Mouse (Mus musculus): Measurements from ENCODE around the gene Vps13c.

Gene Vps13c

DNA sequence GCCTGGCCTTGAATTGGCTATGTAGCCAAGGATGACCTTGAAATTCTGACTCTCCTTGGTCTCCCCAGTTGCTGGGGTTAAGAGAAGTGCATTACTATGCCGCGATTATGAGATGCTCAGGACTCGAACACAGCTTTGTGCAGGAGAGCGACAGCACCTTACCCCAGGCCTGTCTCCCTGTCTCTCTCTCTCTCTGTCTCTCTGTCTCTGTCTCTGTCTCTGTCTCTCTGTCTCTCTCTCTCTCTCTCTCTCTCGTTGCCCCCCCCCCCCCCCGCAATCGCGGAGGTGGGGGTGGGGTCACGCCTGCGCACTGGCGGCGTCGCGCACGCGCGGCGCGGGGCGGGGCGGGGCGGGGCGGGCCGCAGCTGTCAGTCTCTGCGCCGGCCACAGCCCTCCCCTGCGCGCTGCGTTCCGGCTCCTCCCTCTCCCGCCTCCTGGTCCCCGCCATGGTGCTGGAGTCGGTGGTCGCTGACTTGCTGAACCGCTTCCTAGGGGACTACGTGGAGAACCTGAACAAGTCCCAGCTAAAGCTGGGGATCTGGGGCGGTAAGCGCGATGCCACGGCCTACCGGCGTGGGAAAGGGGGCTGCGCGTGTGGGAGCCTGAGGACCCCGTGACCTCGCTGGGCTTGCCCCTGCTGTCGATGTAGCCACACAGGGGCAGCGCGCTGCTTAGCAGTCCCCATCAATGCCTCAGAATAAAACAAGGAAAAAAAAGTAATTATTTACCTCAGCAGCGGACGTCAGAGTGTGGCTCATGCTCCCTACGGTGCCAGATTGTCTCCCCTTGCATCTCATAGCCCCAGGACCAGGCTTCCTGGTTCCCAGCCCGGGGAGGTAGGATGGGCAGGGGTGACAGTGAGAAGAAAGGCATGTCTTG is at the start of gene Vps13c:
TSS of gene Vps13c (plus strand) at position 416 of the 879 bp plus-strand sequence.
- peak; percentile 86 for DNase-seq (ENCODE audit: low spot score)

DNA sequence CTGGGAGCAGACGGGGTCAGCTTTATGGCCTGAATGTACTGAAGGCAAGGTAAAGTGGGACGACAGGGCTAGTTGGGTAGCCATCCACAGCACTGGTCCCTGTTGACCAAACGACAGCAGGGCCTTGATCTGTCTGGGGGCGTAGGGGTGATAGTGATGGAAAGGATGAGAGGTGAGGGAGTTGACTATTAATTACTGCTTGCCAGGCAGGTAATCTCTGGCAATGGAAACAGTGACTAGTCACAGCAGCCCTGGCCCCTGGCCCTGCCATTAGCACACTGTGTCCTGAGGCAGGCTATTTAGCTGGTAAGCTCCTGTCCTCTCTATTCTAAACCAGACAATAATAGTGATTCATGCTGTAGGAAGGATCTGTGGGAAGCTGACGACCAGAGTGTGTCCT is 47.8 kb upstream of the Vps13c start:
- no peak for DNase-seq (ENCODE audit: low spot score)

GRCm38 (mm10) chr9:67793501-67793900 is 46.7 kb upstream of the Vps13c start:
- DNase-seq (ENCODE audit: low spot score) = no peak

DNA sequence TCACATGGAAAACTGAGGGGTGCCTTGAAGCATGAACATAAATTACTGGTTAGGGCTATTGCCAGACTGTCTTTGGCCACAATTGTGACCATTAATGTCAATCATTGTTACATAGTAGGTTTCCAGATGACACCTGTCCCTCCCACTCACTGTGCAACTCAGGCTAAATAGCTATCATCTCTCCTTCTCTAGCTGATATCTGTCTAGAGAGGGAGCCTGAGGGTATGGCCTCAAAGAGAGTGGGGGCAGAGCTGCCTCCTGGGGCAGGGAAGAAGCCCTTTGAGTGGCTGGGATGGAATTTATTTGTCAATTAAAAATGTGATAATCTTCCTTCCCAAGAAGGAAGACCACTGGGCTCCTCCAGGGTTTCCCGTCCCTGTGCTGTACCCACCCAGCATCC is 46.0 kb upstream of the Vps13c start:
- no peak for DNase-seq (ENCODE audit: low spot score)

DNA sequence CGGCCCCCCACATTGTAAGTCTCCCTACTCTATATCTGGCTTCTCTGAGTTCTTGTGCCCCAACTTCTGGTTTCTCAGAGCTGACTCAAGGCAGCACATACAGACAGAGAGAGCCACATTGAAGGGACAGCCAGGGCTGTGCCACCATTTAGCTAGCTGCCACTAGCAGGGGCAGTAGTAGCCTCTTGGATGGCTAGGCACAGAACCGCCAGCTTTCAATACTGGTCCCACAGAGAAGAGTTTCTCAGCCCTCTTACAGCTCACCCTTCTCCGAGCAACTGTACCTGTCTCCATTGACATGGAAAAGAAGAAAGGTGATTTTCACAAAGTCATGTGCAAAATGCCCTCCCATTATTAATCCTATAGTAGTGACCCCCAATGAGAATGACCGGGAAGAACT is 45.5 kb upstream of the Vps13c start:
- no peak for DNase-seq (ENCODE audit: low spot score)

DNA sequence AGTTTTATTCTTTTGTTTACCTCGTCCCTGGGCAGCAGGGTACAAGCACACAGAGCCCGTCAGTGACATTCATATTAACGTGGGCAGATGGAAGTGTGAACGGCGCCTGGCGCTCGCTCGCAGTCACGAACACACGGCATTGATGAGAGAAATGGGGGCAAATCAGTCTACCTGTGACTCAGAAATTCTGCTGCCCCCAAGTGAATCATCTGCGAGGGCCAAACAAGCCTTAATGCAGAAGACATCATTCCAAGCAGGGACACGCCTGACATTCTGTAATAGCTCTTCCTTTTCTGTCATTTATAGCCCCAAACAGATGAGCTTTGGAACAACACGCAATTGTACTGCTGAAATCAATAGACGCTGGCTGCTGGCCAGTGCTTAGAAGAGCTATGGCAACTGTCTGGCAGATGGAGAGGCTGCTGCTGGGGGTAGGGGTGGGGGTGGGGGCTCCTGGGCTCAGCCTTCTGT is 45.0 kb upstream of the Vps13c start:
- DNase-seq (ENCODE audit: low spot score) = no peak

GRCm38 (mm10) chr9:67799078-67799819 is 40.9 kb upstream of the Vps13c start:
- DNase-seq (ENCODE audit: low spot score) = no peak

DNA sequence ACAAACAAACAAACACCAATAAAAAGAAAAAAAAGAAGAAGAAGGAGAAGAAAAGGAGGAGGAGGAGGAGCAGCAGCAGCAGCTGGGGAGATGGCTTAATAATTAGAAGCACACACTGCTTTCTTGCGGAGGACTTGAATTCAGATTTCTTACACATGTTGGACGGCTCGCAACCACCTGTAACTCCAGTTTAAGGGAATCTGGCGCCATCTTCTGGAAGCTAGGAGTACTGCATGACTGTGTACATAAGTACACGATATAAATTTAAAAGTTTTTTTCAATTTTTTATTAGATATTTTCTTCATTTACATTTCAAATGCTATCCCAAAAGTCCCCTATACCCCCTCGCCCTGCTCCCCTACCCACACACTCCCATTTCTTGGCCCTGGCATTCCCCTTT is 38.0 kb upstream of the Vps13c start:
- DNase-seq (ENCODE audit: low spot score) = peak; percentile 82

DNA sequence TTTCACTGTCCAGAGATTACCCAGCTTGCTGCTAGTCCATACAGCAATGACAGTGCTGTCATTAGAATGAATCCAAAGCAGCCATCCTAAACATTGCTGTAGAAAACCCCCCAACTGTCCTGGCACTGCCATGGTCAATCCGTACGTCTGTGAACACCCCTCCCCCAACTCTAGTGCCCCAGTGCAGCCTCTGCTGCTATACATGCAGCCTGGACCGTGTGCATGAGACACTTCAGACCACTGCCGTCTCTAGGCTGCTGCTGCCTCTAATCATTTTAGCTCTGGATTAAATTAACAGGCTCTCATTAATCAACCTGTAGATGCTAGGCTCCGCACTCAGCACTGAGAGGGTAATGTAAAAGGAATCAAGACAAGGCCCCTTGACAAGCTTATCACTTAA is 33.2 kb upstream of the Vps13c start:
- DNase-seq (ENCODE audit: low spot score) = no peak

DNA sequence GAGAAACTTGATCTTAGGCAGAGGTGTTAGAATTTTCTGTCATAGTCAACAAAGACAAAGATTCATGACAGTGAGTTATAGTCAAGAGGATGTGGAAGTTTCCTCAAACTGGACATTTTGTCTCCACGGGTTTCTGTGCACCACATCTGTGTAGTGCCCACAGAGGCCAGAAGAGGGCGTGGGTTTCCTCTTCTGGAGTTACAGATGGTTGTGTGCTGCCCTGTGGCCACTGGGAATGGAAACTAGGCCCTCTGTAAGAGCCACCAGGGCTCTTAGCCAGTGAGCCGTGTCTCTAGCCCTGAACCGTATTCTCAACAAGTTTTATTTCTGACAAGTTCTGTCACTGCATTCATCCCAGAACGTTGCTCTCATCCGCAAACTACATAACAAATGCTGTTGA is 29.7 kb upstream of the Vps13c start:
- DNase-seq (ENCODE audit: low spot score) = no peak

GRCm38 (mm10) chr9:67811116-67811515 is 29.1 kb upstream of the Vps13c start:
- DNase-seq (ENCODE audit: low spot score) = no peak

GRCm38 (mm10) chr9:67813171-67813570 is 27.0 kb upstream of the Vps13c start:
- no peak for DNase-seq (ENCODE audit: low spot score)

DNA sequence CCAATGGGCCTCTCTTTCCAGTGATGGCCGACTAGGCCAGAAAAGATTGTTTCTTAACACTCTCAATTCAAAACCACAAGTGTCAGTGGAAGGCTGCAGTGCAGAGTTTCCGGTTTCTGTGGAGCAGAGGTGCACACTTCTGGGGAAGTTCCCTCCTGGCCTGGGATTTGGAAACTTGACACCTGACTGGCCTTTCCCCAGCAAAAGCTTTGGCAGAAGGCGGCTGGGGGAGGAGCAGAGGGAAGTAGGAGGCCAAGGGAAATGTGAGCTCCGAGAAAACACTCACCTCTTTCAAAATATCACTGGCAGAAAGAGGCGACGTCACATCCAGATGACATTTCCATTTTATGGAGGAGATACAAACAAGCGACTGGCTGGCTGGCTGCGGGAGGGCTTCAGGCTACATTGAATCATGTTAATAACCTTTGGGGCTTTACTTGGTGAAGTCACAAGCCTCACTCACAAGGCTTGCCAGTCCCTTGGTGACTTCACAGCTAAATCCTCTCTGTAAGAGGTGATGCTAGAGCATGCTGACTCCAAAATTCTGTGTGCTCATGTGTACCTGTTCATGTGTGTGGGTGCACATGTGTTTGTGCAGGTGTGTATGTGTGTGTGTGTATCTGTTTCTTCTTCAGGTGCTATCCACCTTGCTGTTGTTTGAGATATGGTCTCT is 26.4 kb upstream of the Vps13c start:
- peak; percentile 62 for DNase-seq (ENCODE audit: low spot score)

GRCm38 (mm10) chr9:67816172-67816928 is 23.8 kb upstream of the Vps13c start:
- DNase-seq (ENCODE audit: low spot score) = no peak

- DNase-seq (ENCODE audit: low spot score) = no peak
Observed at GRCm38 (mm10) chr9:67817898-67818667, 22.1 kb upstream of the Vps13c start.

DNA sequence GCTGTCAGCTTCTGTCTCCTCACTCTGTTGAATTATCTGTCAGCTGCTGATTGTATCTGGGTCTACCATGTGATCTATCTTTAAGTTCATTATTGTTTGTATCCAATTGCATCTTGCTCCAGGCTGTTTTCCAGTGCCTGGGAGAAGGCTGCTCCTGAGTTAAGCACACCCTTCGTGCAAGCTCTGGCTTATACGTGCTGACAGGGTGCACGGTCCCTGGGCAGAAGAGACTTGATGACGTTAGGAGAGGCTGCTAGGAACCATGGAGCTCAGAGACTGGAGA is 21.6 kb upstream of the Vps13c start:
- DNase-seq (ENCODE audit: low spot score) = no peak

DNA sequence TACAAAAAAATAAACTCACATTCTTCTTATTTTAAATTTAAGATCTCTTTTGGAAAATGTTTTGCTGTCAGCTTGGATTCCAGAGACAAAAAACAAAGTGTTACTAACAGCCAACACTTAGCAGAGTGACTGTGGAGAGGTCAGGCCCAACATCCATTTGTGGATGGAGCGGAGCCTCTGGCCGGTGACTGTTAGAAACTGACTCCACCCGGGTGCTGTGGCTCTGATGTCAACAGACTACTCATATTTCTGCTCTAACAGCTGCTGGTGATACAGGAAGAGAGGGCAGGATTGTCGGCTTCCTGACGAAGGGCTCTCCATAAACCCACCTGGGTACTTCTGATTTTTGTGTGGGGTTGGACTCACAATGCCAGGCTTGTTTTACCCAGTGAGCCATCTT is 17.1 kb upstream of the Vps13c start:
- no peak for DNase-seq (ENCODE audit: low spot score)

DNA sequence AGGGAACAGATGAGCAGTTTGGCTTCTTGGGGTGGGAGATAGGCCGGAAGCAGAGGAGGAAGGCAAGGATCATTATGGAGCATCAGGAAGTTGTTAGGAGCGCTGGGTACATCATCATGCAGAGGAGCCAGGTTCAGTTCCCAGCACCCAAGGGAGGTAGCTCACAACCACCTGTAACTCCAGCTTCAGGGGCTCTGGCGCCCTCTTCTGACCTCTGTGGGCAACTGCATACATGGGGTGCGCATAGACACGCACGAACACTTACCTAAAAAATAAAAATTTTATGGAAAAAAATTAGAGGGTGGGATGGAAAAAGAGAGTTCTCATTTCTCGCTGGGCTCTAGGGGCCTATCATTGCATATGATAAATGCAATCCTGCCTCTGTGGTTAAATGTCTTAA is 14.7 kb upstream of the Vps13c start:
- no peak for DNase-seq (ENCODE audit: low spot score)

- DNase-seq (ENCODE audit: low spot score) = peak; percentile 54
Observed at GRCm38 (mm10) chr9:67828182-67828581, 12.0 kb upstream of the Vps13c start.

- peak; percentile 52 for DNase-seq (ENCODE audit: low spot score)
Observed at GRCm38 (mm10) chr9:67830411-67831358, 9.5 kb upstream of the Vps13c start.
